Mouse (Mus musculus): ENCODE results near the gene Txlna. TPM values are rescaled to one million over a fixed set of nuclear protein-coding genes. Genes with fewer than 3 reads are reported as not detected.
A peak's percentile ranks its signal among the peaks of the same experiment; 100 is the strongest.

The Txlna gene
- total RNA-seq, 4 experiments from 2014 or later: 65.9 to 84.3 (median 74.4) TPM

- no peak for DNase-seq
Measured at GRCm38 (mm10) chr4:129586943-129587342, 53.9 kb downstream of the Txlna start.

- no peak for DNase-seq
Measured at GRCm38 (mm10) chr4:129585773-129586172, 55.1 kb downstream of the Txlna start.

GRCm38 (mm10) chr4:129584884-129585608, 55.8 kb downstream of the Txlna start:
- peak; percentile 77 for DNase-seq

GRCm38 (mm10) chr4:129584370-129584769, 56.5 kb downstream of the Txlna start:
- DNase-seq: no peak

- DNase-seq: no peak
Measured at GRCm38 (mm10) chr4:129582251-129582650, 58.6 kb downstream of the Txlna start.

- DNase-seq: no peak
Measured at GRCm38 (mm10) chr4:129580347-129580746, 60.5 kb downstream of the Txlna start.

- DNase-seq: peak; percentile 48
Measured at GRCm38 (mm10) chr4:129578466-129578865, 62.4 kb downstream of the Txlna start, which contains the start of gene Fam167b. TSS of gene Fam167b (minus strand) at chr4:129578549.

- no peak for DNase-seq
Measured at GRCm38 (mm10) chr4:129577688-129578087, 63.2 kb downstream of the Txlna start.

GRCm38 (mm10) chr4:129576863-129577491, 63.9 kb downstream of the Txlna start:
- DNase-seq: peak; percentile 58

Small RNA genes lying within 50 kb of the gene (microRNA-seq; reads per million reads assigned to microRNA genes)
- 0.53 to 0.67 reads per million in 2 experiments for gene Mir7016

Other genes starting within 250 kb of the Txlna start
- under 1 TPM; 0.09 to 0.65 (median 0.34) TPM for gene Zbtb8b, start 200.2 kb downstream of the Txlna start, total RNA-seq (2022)
- gene Bsdc1, start 179.5 kb downstream of the Txlna start, total RNA-seq (2022): 10 to 100 TPM; 73.0 to 83.5 (median 80.3) TPM
- not detected for gene Tssk3, start 150.0 kb downstream of the Txlna start, total RNA-seq (2022)
- 1 to 10 TPM in 1 of 4 experiments, not detected in 3; 1.2 TPM for gene Fam229a, start 149.9 kb downstream of the Txlna start, total RNA-seq (2022)
- gene Marcksl1, start 127.5 kb downstream of the Txlna start, total RNA-seq (2022): 10 to 100 TPM; 36.0 to 48.0 (median 43.9) TPM
- gene Hdac1, start 98.4 kb downstream of the Txlna start, total RNA-seq (2022): 10 to 100 TPM; 41.0 to 84.1 (median 61.0) TPM
- gene Lck, start 67.4 kb downstream of the Txlna start, total RNA-seq (2022): 1 to 10 TPM; 1.9 to 3.5 (median 2.6) TPM
- gene Fam167b, start 62.5 kb downstream of the Txlna start, total RNA-seq (2022): 10 to 100 TPM; 25.5 to 43.5 (median 29.0) TPM
- gene Eif3i, start 40.4 kb downstream of the Txlna start, total RNA-seq (2022): 100 to 1,000 TPM; 174 to 190 (median 182) TPM
- 100 to 1,000 TPM; 104 to 120 (median 109) TPM for gene Tmem234, start 40.4 kb downstream of the Txlna start, total RNA-seq (2022)
- gene Dcdc2b, start 26.8 kb downstream of the Txlna start, total RNA-seq (2022): 1 to 10 TPM; 1.4 to 4.2 (median 2.8) TPM
- gene Iqcc, start 22.0 kb downstream of the Txlna start, total RNA-seq (2022): 10 to 100 TPM; 35.1 to 47.4 (median 43.0) TPM
- 10 to 100 TPM; 32.1 to 49.2 (median 43.5) TPM for gene Ccdc28b, start 17.1 kb downstream of the Txlna start, total RNA-seq (2022)
- gene Kpna6, start 31.7 kb upstream of the Txlna start, total RNA-seq (2022): 100 to 1,000 TPM in 2 of 4 experiments, 10 to 100 TPM in 2; 79.9 to 108 (median 103) TPM
- gene Tmem39b, start 55.8 kb upstream of the Txlna start, total RNA-seq (2022): 10 to 100 TPM; 10.5 to 13.9 (median 11.1) TPM
- gene Khdrbs1, start 101.2 kb upstream of the Txlna start, total RNA-seq (2022): 10 to 100 TPM; 70.1 to 80.2 (median 76.4) TPM
- 100 to 1,000 TPM; 321 to 460 (median 353) TPM for gene Ptp4a2, start 170.2 kb upstream of the Txlna start, total RNA-seq (2022)